Mouse (Mus musculus): Measurements from ENCODE around the gene Brd3os.

Brd3os gene

GRCm38 (mm10) chr2:27421293-27422068 is 20.6 kb upstream of the Brd3os start:
- peak; percentile 58 for DNase-seq

- no peak for DNase-seq
These were observed 18.5 kb upstream of the Brd3os start for GRCm38 (mm10) chr2:27423596-27423995.

- DNase-seq = no peak
These were observed 16.9 kb upstream of the Brd3os start for GRCm38 (mm10) chr2:27425161-27425611.

- DNase-seq = peak; percentile 46
These were observed 16.2 kb upstream of the Brd3os start for GRCm38 (mm10) chr2:27425751-27426405.

GRCm38 (mm10) chr2:27426406-27426854 is 15.7 kb upstream of the Brd3os start:
- DNase-seq = peak; percentile 34

- peak; percentile 72 for DNase-seq
These were observed 15.2 kb upstream of the Brd3os start, which contains the start of gene Vav2 for GRCm38 (mm10) chr2:27426855-27427457. Gene Vav2 (minus strand): TSS chr2:27427033.

GRCm38 (mm10) chr2:27428071-27428470 is 14.1 kb upstream of the Brd3os start:
- DNase-seq = peak; percentile 90

GRCm38 (mm10) chr2:27430621-27431020 is 11.5 kb upstream of the Brd3os start:
- DNase-seq = peak; percentile 35

- no peak for DNase-seq
These were observed 9.5 kb upstream of the Brd3os start for GRCm38 (mm10) chr2:27432599-27432998.

GRCm38 (mm10) chr2:27437876-27438275 is 4.2 kb upstream of the Brd3os start:
- DNase-seq = no peak

- no peak for DNase-seq
These were observed 3.8 kb upstream of the Brd3os start for GRCm38 (mm10) chr2:27438281-27438680.

GRCm38 (mm10) chr2:27442708-27443449 is 755 bp downstream of the Brd3os start:
- no peak for DNase-seq

GRCm38 (mm10) chr2:27443450-27443708 is 1.3 kb downstream of the Brd3os start:
- no peak for DNase-seq

GRCm38 (mm10) chr2:27445910-27446309 is 3.8 kb downstream of the Brd3os start:
- no peak for DNase-seq

GRCm38 (mm10) chr2:27446812-27447211 is 4.7 kb downstream of the Brd3os start:
- no peak for DNase-seq

GRCm38 (mm10) chr2:27447782-27448181 is 5.7 kb downstream of the Brd3os start:
- DNase-seq = no peak

GRCm38 (mm10) chr2:27450226-27450625 is 8.1 kb downstream of the Brd3os start:
- no peak for DNase-seq

- DNase-seq = no peak
These were observed 17.6 kb downstream of the Brd3os start for GRCm38 (mm10) chr2:27459735-27460134.

- DNase-seq = no peak
These were observed 18.0 kb downstream of the Brd3os start for GRCm38 (mm10) chr2:27460163-27460562.

- no peak for DNase-seq
These were observed 18.5 kb downstream of the Brd3os start for GRCm38 (mm10) chr2:27460651-27461050.

- no peak for DNase-seq
These were observed 19.9 kb downstream of the Brd3os start for GRCm38 (mm10) chr2:27461881-27462660.

GRCm38 (mm10) chr2:27462901-27463300 is 20.8 kb downstream of the Brd3os start:
- DNase-seq = no peak

All from right cerebral cortex, postnatal 4 days (tissue).